35 mouse cellular contexts compared by ENCODE assay signal in genomic region chr8:125857251-125857650, GRCm38 (mm10). TPM values are rescaled to one million over a fixed set of nuclear protein-coding genes. Genes with fewer than 3 reads are reported as not detected.
DNase-seq lines count a peak whose midpoint lies in the region; ATAC-seq and TF ChIP-seq lines count a peak whose summit lies in the region.
"Had no signal": no experiment of that assay in that cellular context is flagged by ENCODE, and none has a peak within 500 bp of the region (broad histone marks: within the 10 kb centered on the region; RNA-seq: fewer than 3 reads in every experiment).

No protein-coding gene starts in this region.

- ATAC-seq in kidney, embryonic 14.5 days (ENCODE audit: low FRiP score, low TSS enrichment) = no peak
- ATAC-seq: CD4-positive, CD25-positive, alpha-beta regulatory T cell, adult 4 months; forebrain, embryonic 14.5 days had no signal

- H3K27ac ChIP-seq in kidney, adult 2 months (ENCODE audit: insufficient read depth, low read depth, low read length) = no peak overlapping the region
- H3K27ac ChIP-seq in kidney, embryonic 14.5 days (ENCODE audit: low read depth, low read length) = no peak overlapping the region
- 0 out of 2 replicates have a peak overlapping the region, but pooled peaks have one; percentile 6 for H3K27ac ChIP-seq in embryonic facial prominence, embryonic 10.5 days (replicated peaks)
- H3K27ac ChIP-seq: embryonic facial prominence, embryonic 12.5 days; hindbrain, embryonic 14.5 days; kidney, postnatal 0 days; liver, embryonic 14.5 days; stomach, postnatal 0 days had no signal

- no peaks in the 10 kb centered on the region for H3K36me3 ChIP-seq in kidney, adult 2 months (ENCODE audit: control insufficient read depth, insufficient read depth, low read length)
- H3K36me3 ChIP-seq in kidney, embryonic 14.5 days (ENCODE audit: control insufficient read depth, insufficient read depth, low read length) = no peaks in the 10 kb centered on the region
- H3K36me3 ChIP-seq in embryonic facial prominence, embryonic 10.5 days (replicated peaks) = no peaks in the 10 kb centered on the region
- H3K36me3 ChIP-seq: embryonic facial prominence, embryonic 12.5 days; heart, embryonic 13.5 days; midbrain, embryonic 10.5 days had no signal

- H3K4me2 ChIP-seq in kidney, embryonic 14.5 days (replicated peaks; ENCODE audit: low read depth, low read length) = no peak overlapping the region
- H3K4me2 ChIP-seq: embryonic facial prominence, embryonic 12.5 days; heart, embryonic 13.5 days; hindbrain, embryonic 14.5 days; lung, embryonic 14.5 days had no signal

- DNase-seq in kidney, adult 2 months = peak; percentile 64
- DNase-seq in embryonic facial prominence, embryonic 10.5 days (ENCODE audit: low spot score) = no peak
- peak; percentile 57 for DNase-seq in kidney, adult 9 months
- peak; percentile 25 to 60 for DNase-seq in kidney, postnatal 36 days
- DNase-seq in layer of hippocampus, postnatal 36 days = no peak
- DNase-seq in retina, postnatal 1 day = no peak
- DNase-seq: adrenal gland, postnatal 14 days; cerebellum, adult 11 months; cerebellum, adult 9-10 months; cerebellum, postnatal 36 days; gastrocnemius, postnatal 25 days; heart, adult 18-20 months; heart, postnatal 10 days; left cerebral cortex, postnatal 4 days; liver; lung, embryonic 14.5 days; lung, postnatal 14 days; right cerebral cortex, adult 18-20 months; spleen, adult 18-20 months; thymus, adult 18-20 months; thymus, postnatal 25 days had no signal

- H3K27me3 ChIP-seq in kidney, adult 2 months (replicated peaks; ENCODE audit: control insufficient read depth, insufficient read depth, low read length) = no peaks in the 10 kb centered on the region
- no peaks in the 10 kb centered on the region for H3K27me3 ChIP-seq in kidney, embryonic 14.5 days (ENCODE audit: control insufficient read depth, insufficient read depth, low read length)
- peaks cover 18% of the 10 kb centered on the region; the same call in 1 of the 2 replicates for H3K27me3 ChIP-seq in embryonic facial prominence, embryonic 10.5 days (replicated peaks; ENCODE audit: low read depth, poor library complexity, severe bottlenecking)
- H3K27me3 ChIP-seq: embryonic facial prominence, embryonic 12.5 days; heart, embryonic 13.5 days had no signal

- TF ChIP-seq POLR2A in kidney, adult 2 months (IDR thresholded peaks at IDR 0.05; ENCODE audit: low read depth, low read length) = no peak

- no peaks in the 10 kb centered on the region for H3K9me3 ChIP-seq in kidney, embryonic 14.5 days (ENCODE audit: control insufficient read depth, low read length)
- H3K9me3 ChIP-seq in embryonic facial prominence, embryonic 10.5 days = no peaks in the 10 kb centered on the region
- H3K9me3 ChIP-seq: embryonic facial prominence, embryonic 12.5 days; heart, embryonic 13.5 days; midbrain, embryonic 10.5 days had no signal

- WGBS in kidney, adult 2 months = 27% methylated on average over 6 of the region's 6 CpGs
- WGBS in kidney, embryonic 14.5 days = 48% methylated on average over 6 of the region's 6 CpGs
- WGBS in embryonic facial prominence, embryonic 10.5 days = 66% methylated on average over 6 of the region's 6 CpGs

- H3K9ac ChIP-seq in kidney, embryonic 14.5 days (ENCODE audit: low read depth, low read length) = no peak overlapping the region
- H3K9ac ChIP-seq: embryonic facial prominence, embryonic 12.5 days; heart, embryonic 13.5 days; hindbrain, embryonic 14.5 days; liver, embryonic 14.5 days; lung, embryonic 14.5 days had no signal

- peaks cover 8% of the 10 kb centered on the region; the same call in 1 of the 2 replicates for H3K4me1 ChIP-seq in kidney, adult 2 months (ENCODE audit: control insufficient read depth, insufficient read depth, low read length)
- 0 out of 2 replicates have a peak, but pooled peaks cover 4% of the 10 kb centered on the region for H3K4me1 ChIP-seq in kidney, embryonic 14.5 days (ENCODE audit: control insufficient read depth, insufficient read depth, low read length)
- peaks cover 17% of the 10 kb centered on the region for H3K4me1 ChIP-seq in embryonic facial prominence, embryonic 10.5 days

- no peak for TF ChIP-seq CTCF in kidney, adult 2 months (conservative IDR thresholded peaks at IDR 0.05; ENCODE audit: insufficient read depth, insufficient read length, low read depth, low read length)

- no peak overlapping the region for H3K4me3 ChIP-seq in kidney, adult 2 months (ENCODE audit: insufficient read depth, low read depth, low read length)
- no peak overlapping the region for H3K4me3 ChIP-seq in kidney, embryonic 14.5 days (ENCODE audit: low read length)
- no peak overlapping the region for H3K4me3 ChIP-seq in embryonic facial prominence, embryonic 10.5 days
- H3K4me3 ChIP-seq: embryonic facial prominence, embryonic 12.5 days; heart, embryonic 13.5 days; midbrain, embryonic 10.5 days had no signal

RNA-seq across cellular contexts. Expression of gene Pcnx2, which starts 40.9 kb away (rescaled TPM):
- 0.20 and 0.23 TPM in 2 replicates for polyA plus RNA-seq in kidney, adult 2 months (2012; rRNA removed)
- polyA plus RNA-seq in kidney, embryonic 14.5 days (2014; fragmentation: Nextera tagmentation; extraction: Ambion mirVana) = 0.15 and 0.19 TPM in 2 replicates
- polyA plus RNA-seq in embryonic facial prominence, embryonic 10.5 days (2016; fragmentation: Nextera tagmentation; extraction: Ambion mirVana) = 0.10 and 0.15 TPM in 2 replicates
- total RNA-seq in layer of hippocampus, postnatal 36 days (2021) = 10 to 100 TPM; 60.1 to 64.6 TPM
- total RNA-seq: hematopoietic stem cell, adult 5-6 weeks; megakaryocyte progenitor cell, adult 5-6 weeks; neutrophil, adult 5-6 weeks had no signal
- polyA plus RNA-seq: lung, embryonic 14.5 days had no signal

RNA-seq across cellular contexts. Expression of gene Map3k21, which starts 53.0 kb away (rescaled TPM):
- polyA plus RNA-seq in kidney, adult 2 months (2012; rRNA removed) = 4.4 and 5.0 TPM in 2 replicates
- 4.3 and 5.8 TPM in 2 replicates for polyA plus RNA-seq in kidney, embryonic 14.5 days (2014; fragmentation: Nextera tagmentation; extraction: Ambion mirVana)
- polyA plus RNA-seq in embryonic facial prominence, embryonic 10.5 days (2016; fragmentation: Nextera tagmentation; extraction: Ambion mirVana) = 0.04 and 0.06 TPM in 2 replicates
- total RNA-seq in layer of hippocampus, postnatal 36 days (2021) = 1 to 10 TPM in 1 of 2 experiments, under 1 TPM in 1; 0.91 to 1.3 TPM
- total RNA-seq: hematopoietic stem cell, adult 5-6 weeks; megakaryocyte progenitor cell, adult 5-6 weeks; neutrophil, adult 5-6 weeks had no signal
- polyA plus RNA-seq: CD4-positive, CD25-positive, alpha-beta regulatory T cell, adult 4 months; midbrain, embryonic 10.5 days; neural tube, embryonic 11.5 days had no signal

Comparison
In these comparisons a context has a peak if more than half of its experiments do, and no peak if none do; other contexts are left out.
1. DNase-seq: peak in kidney, adult 2 months (single experiment), kidney, adult 9 months (single experiment) and kidney, postnatal 36 days (2 of 2); none in embryonic facial prominence, embryonic 10.5 days (single experiment), layer of hippocampus, postnatal 36 days (0 of 2) and retina, postnatal 1 day (single experiment).